Mouse (Mus musculus) heart, postnatal 10 days (tissue): Measurements from ENCODE around the gene Bclaf1. TPM values are rescaled to one million over a fixed set of nuclear protein-coding genes. Genes with fewer than 3 reads are reported as not detected.

Experiments
- DNase-seq, 2 experiments: peaks; one replicate each; pipeline ENCODE4 v3.0.0; 2021
- intact Hi-C: fragments of 180-260 bp; cut with DNase I; formaldehyde crosslinking; loops from one replicate; pipeline ENCODE4 v1.15.1; 2025
- total RNA-seq, 2 experiments: library from RNA; stranded (reverse); gene quantifications; 2 replicates each; pipeline ENCODE4 v1.2.3; 2021

The Bclaf1 gene
- total RNA-seq = 10 to 100 TPM; 86.4 to 96.1 TPM

DNA sequence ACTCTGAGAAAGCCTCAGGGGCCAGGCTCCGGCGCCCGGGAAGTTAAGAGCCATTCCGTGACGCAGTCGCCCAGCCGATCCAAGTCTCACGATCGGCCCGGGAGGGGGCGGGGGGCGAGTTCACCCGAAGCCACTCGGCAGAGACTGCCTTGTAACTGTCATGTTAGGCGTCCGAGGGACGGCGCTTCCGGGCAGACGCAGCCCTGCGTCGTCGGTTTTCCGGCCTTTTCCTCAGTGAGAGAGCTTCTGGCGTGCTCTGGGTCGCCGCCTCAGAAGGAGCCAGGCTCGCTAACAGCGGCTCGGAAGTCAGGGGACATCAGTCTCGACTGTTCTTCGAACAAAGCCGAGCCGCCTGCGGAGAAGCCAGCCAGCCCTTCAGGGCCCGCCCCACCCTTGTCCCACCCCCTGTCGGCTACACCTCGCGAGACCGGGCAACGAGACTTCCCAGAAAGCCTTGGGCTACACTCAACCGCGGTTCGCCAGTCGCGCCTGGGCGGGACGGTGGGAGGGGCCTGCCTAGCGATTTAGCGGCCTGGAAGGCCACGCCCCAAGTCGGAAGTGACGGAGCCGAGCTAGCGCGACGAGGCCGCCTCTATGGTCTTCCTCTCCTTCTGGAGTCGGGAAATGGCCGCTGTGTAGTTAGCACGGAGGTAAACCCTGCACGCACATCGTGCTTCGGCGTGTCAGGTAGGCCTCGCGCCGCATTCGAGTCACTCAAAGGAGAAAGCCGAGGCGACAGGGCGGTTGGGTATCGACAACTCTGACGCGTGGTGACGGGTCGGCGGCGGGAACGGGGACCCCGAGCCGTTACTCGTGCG is at the start of gene Bclaf1:
Bclaf1 (plus strand) TSS at position 552 of the 818 bp plus-strand sequence.
- peak; percentile 100 for DNase-seq
- intact Hi-C loops = loop anchor here (2.0 to 10.0 kb wide), 3 partner anchors 21 to 157 kb away; partner anchors contain the start of gene Mtfr2

DNA sequence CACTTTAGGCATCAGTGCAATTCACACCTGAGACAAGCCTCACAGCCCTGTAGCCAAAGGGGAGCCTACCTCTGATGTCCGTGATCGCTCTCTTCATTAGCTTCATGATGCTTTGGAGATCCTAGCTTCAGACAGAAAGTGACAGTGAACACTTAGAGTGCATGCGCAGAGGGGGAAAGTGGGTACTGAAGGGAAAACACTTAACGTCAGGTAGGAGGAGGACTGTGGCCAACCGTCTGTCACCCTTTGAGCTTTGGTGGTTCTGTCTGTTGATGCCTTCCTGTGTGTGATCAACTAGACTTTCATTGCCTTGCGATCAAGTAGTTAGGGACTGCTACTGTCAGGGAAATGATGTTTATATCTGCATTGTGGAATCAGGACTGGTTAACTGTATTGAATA is 49.4 kb upstream of the Bclaf1 start:
- intact Hi-C loops = no loop called here
- no peak for DNase-seq

DNA sequence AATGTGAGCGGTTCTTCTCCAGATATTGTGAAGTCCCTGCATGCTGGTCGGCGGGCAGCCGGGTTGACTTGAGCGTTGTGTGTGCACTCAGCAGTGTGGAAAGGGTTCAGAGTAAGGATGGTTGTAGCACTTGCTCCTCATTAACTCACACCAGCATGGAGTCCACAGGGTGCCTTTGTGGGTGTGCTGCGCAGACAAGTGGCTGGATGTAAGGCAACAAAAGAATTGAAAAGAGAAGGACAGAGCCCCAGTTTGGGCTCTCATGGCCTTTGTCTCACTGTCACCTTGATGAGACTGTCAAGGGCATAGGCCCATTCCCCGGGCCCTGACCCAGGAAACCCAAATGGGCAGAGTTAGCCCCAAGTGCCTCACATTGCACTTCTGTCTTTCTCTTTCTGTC is 47.8 kb upstream of the Bclaf1 start:
- intact Hi-C loops = no loop called here
- no peak for DNase-seq

DNA sequence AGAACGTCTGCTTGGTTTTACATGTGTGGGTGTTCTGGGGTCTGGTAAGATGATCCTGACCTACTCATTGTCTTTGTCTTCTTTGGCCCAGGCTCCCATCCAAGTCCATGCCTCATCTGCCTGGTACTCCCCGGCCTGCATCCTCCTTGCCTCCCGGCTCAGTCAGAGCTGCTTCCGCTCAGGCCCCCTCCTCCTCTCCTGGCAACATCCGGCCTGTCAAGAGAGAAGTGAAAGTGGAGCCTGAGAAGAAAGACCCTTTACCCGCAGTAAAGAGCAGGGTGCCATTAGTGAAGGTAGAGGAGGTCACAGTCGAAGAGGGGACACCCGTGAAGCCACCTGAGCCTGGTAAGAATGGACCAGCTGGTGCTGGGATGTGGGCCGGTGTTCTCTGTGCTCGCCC is 45.2 kb upstream of the Bclaf1 start:
- no peak for DNase-seq
- intact Hi-C loops = no loop called here

DNA sequence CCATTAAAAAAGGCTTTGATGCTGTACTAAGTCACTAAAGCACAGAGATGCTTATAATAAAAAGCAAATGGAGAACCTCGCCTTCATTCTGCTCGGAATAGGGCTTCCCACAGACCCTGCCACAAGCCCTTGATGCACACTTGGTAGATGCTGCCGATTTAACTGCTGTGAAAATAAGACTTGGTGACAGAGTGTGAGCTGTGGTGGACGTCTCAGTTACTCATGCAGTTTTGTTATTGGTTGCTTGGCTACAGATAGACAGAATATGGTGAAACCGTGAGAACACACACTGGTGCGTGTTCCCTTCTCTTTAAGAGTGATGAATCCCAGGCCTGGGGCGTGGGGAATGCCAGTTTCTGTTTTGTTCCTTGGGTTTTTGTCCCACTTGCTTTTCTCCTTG is 43.3 kb upstream of the Bclaf1 start:
- intact Hi-C loops = no loop called here
- DNase-seq = no peak

DNA sequence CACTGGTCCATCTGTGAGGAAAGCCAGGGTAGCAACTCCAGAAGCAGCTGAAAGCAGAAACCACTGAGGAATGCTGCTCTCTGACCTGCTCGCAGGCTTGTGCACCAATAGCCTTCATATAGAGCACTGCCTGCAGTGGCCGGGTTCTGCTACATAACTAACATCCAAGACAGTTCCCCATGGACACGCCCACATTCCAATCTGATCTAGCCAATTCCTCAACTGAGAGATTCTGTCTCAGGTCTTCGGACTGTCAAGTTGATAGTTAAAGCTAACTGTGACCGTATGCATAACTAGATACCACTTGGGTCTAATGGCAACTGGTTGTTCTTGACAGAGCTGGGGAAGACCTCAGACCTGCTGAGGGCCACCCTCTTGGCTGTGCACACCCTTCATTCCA is 39.9 kb upstream of the Bclaf1 start:
- intact Hi-C loops = no loop called here
- no peak for DNase-seq

DNA sequence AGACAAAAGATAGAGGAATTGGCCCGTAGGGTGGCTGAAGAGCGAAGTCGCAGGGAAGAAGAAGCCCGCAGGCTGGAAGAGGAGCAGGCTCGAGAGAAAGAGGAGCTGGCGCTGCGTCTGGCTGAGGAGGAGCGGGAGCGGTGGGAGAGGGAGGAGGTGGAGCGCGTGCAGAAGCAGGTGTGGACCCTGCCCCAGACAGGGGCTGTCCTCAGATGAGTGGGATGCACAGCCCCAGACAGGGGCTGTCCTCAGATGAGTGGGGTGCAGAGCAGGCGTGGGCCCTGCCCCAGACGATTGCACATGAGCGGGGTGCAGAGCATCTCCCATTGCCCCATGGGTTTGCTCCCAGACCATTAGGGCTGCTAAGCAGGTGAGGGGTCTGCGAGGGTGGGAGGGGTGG is 39.0 kb upstream of the Bclaf1 start:
- intact Hi-C loops = no loop called here

DNA sequence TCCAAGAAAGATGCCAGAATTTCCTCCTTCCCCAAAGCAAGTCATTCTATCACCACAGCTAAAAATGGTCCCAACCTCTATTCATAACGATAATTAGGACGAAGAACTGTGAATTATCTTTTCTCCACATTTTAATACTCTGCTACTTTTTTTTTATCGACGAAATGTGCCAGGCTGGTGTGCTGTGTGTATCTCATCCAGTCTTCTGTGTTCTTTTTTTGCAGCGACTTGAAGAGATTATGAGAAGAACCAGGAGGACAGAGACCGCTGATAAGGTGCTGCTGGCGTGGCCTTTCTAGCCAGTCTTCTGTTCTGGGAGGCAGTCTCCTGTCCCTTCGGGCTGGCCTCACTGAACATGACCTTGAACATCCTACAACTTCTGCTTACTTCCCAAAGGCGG is 38.2 kb upstream of the Bclaf1 start:
- DNase-seq = no peak
- intact Hi-C loops = no loop called here

More for the DNA sequence above, 39.0 kb upstream of the Bclaf1 start:
- DNase-seq = no peak

DNA sequence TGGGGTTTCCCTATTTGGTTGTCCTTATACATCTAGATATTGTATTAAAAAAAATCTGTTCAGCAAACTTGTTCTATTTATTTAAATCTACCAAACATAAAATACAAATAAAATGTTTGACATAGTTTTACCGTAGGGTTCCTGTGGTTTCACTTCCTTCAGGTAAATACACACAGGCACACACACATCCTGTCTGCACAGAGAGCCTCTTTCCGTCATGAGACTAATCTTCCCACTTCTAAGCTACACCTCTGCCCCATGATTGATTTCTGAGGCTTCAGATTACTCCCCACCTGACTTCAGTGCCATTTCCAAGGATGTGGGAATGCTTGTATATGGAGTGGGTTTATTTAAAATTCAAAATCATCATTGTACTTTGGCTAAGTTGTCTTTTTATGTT is 30.8 kb upstream of the Bclaf1 start:
- intact Hi-C loops = loop anchor here (10.0 kb wide), 1 partner anchor 127 kb away; no protein-coding TSS in a partner anchor
- DNase-seq = no peak

DNA sequence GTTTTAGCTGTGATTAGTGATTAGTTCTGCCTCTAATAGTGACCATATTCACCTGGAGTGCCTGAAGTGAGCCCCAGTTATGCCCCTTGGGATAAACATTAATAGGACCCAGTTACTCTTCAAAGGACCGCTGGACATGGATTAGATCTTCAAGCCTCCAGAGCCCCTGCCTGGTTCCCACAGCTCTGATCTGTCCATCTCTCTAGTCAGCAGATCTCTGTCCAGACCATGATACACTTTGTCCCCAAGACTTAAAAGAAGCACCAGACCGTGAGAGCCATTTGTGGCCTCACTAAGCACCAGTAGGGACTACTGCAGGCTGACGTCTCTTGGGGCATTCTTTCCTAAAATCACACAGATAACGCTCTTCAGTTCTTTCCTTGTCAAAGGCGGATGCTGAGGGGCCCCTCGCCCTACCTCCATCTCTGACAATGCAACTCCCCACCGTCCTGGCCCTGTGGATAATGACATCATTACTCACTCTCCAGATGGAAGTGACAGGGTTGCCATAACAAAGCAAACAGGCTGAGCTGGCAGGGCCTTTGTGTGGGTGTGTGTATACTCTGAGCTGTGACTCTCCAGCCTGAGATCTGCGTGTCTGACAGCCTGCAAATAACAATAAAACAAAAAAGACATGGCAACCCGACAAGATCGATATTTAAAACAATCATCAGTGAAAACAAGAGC is 26.8 kb upstream of the Bclaf1 start:
- intact Hi-C loops = loop anchor here (5.0 to 10.0 kb wide), 3 partner anchors 37 to 642 kb away; no protein-coding TSS in a partner anchor
- peak; percentile 51 to 56 for DNase-seq

DNA sequence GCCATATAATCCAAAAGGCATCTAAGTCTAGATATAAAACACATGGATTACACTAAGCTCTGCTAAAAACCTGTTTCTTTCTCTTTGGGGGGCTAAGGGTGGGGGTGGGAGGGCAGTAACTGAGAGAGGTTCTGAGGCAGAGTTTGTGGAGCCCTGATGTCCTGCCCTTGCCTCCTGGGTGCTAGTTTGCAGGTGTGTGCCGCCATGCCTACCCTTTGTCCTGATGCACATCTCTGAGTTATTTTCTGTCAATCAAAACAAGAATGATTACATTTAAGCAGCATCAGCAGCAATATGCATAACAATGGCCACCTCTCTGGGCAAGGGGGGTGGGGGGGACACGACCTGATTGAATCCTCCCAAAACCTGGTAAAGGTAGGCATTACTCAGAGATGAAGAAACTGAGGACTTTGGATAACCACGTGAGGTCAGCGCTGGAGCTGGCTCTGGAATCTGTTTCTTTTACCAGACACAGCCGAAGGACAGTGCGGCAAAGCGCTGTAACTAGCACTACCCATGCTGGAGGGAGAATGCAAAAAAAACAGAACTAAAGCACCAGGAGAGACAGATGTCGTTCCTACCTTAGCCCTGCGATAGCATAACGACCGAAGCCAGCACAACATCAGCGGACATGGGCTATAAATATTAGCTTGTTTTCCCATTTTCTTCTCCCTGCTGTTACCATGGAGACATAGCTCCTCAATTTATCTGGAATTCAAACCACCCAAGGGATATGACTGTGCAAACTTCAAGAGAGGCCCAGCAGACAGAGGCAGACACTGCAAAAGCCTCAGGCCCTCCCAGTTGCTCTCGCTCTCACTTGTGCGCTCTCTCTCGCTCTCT is 26.1 kb upstream of the Bclaf1 start:
- intact Hi-C loops = loop anchor here (5.0 to 10.0 kb wide), 3 partner anchors 36 to 641 kb away; no protein-coding TSS in a partner anchor
- DNase-seq = peak; percentile 24 to 32

DNA sequence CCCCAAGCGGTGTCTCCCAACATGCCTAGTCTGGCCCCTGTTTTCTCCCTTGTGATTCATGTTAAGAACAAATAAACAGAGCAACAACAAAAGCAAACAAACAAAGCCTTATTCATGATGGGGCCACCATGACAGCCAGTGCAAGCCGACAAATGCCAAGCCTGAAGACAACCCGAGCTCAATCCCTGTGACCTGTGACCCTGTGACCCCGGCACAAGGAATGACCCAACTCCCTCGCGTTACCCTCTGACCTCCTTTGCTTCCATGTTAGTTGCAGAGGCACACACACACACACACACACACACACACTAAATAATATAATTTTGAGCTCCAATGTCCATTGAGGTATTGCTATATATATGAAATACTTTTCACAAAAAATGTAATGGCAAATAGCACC is 24.9 kb upstream of the Bclaf1 start:
- intact Hi-C loops = loop anchor here (5.0 to 10.0 kb wide), 3 partner anchors 35 to 640 kb away; no protein-coding TSS in a partner anchor

DNA sequence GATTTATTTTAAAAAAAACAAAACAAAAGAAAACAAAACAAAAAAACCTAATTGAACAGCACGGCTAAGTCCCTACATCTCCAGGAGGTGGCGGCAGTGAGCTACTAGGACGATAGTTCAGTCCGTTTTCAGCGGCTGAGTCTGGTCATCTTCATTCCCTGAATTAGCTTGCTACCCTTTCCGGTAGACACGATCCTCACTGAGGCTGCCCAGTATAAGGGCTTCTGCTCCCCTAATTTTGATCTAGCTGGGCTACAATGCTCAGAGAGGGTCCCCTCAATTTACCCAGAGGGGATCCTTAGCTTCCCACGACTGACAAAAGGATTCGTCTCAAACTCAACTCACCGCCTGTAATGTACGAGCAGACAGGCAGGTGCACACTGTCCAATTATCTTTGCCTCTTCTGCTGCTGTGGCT is 21.8 kb upstream of the Bclaf1 start:
- intact Hi-C loops = loop anchor here (2.0 to 5.0 kb wide), 3 partner anchors 20 to 657 kb away; partner anchors contain the start of gene Mtfr2

More for the DNA sequence above, 24.9 kb upstream of the Bclaf1 start:
- no peak for DNase-seq

DNA sequence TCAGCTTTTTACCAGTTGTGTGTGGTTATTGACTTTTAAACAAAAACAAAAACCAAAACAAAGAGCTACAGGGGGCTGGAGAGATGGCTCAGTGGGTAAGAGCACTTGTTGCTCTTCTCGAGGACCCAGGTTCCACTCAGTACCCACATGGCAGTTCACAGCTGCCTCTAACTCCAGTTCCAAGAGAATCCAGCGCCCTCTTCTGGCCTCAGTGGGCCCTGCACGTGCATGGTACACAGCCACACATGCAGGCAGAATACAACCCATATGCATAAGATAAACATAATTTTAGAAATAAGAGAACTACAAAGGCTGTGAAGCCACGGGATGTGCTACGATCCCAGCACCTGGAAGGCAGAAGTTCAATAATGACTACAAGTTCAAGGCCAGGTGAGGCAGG is 16.3 kb upstream of the Bclaf1 start:
- intact Hi-C loops = no loop called here
- DNase-seq = no peak

More for the DNA sequence above, 21.8 kb upstream of the Bclaf1 start:
- peak; percentile 85 to 93 for DNase-seq

DNA sequence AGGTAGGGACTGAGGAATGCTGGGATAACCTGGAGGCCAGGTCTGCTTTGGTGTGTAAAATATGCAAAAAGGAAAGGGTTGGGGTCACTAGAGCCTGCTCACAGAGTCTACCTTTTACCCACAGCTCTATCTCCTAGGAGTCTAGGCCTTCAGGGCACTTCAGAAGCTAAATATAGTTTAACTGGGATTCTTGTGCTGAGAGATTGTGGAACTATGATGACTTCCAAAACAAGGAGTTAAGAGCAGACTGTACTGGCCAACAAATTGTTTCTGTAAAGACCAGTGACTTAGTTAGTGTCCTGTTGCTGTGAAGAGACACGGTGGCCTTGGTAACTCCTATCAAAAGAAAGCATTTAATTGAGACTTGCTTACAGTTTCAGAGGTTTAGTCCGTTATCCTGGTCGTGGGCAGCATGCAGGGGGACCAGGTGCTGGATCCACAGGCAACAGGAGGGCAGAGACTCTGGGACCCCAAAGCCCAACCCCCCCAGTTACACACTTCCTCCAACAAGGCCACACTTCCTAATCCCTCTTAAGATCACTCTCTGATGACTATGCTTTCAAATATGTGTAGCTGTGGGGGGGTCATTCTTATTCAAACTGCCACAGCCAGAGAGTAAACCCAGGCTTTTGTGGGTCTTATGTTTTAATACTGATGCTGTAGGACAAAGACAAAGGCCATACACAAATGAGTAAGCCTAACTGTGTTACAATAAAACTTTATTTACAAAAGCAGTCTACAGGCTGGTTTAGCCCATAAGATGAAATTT is 13.9 kb upstream of the Bclaf1 start:
- peak; percentile 32 to 41 for DNase-seq
- intact Hi-C loops = no loop called here

DNA sequence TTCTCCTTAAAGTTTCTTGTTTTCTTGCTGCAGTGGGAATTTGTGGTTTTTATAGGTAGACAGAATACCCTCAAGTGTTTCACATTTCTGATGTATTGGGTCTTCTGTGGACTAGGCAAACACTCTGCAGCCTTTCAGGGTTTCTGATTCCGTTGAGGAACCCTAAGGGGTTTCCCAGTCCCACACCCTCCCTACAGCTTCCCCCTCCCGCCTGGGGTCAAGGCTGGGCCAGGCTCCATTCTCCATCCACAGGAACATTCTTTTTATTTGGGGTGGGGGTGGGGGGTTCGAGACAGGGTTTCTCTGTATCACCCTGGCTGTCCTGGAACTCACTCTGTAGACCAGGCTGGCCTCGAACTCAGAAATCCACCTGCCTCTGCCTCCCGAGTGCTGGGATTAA is 13.2 kb upstream of the Bclaf1 start:
- DNase-seq = no peak
- intact Hi-C loops = no loop called here

DNA sequence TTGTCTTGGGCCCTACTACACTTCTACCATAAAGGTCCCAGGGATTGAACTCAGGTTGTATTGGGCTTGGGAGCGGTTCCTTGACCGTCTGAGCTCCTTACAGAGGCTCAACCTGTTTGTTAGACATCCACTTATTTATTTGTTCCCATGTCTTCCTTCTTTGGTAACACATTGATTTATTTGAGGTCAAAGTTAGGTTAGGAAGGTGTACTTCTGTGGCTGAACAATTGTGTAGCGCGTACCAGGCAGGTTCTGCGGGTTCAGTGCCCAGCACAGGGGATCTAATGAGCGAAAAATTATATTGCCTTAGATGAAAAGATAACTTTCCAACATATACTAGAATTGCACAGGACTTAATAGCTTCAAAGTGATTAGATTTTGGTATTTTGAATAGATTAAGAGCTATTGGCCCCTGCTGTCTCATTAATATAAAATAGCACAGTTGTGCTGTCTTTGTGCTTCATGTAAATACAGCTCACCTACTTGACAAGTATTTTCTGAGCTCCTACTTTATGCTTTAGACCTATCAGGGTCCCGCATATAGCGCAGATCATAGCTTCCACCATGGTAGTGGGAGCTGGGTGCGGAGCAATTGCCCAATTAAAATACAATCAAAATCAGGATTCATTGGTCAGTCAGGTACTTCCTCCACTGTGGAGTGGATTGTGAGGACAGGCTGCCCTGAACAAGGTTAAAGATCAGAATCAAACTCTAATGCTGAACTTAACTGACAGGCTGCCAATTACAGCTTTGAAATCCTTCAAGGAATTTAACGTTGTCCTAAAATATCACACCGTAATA is 1.1 kb upstream of the Bclaf1 start:
- DNase-seq = no peak
- intact Hi-C loops = loop anchor here (2.0 to 10.0 kb wide), 3 partner anchors 20 to 156 kb away; partner anchors contain the start of gene Mtfr2

DNA sequence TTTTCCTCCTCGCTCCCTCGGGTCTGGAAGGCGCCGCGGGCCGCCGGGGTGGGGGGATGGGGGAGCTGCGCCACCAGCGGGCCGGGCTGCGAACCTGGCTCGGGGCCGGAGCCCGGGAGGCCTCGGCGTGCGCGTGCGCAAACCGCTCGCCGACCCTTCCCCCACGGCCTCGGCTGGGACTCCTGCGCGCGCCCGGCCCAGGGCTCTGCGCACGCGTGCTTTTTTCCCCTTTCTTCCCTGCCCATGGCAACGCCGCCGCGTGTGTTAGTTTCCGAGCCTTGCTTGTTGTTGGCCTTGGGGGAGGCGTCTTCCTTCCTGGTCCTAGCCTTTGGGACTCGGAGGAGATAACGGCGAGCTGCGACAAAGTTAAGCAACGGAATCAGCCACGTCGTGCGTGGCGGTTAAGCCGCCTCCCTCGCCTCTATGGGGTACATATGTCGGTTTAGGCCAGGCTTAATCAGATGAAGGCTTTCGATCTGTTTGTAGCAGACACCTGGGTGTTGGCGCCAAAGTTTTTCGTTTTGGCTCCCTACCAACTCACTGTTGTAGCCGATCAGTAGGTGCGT is 550 bp downstream of the Bclaf1 start:
- DNase-seq = peak; percentile 93 to 95
- intact Hi-C loops = loop anchor here (5.0 to 10.0 kb wide), 2 partner anchors 34 to 158 kb away; partner anchors contain the start of gene Mtfr2
